Mouse (Mus musculus) adrenal gland, adult (tissue): ENCODE data around the gene Ppdpf.
"Not testable (repeated sequence)": the region's sequence is repeated elsewhere in the genome, so short reads cannot be mapped to it uniquely, and the experiment has no call there.

Experiments used
- DNase-seq, 2 experiments: peaks; one replicate each; pipeline ENCODE4 v3.0.0; 2022 to 2023; ENCODE audit warnings: low spot score in 1 of 2; ENCODE audit not compliant: inconsistent age in 2 of 2

The Ppdpf gene

GRCm38 (mm10) chr2:181158471-181158870, 28.6 kb upstream of the Ppdpf start:
- peak in 1 of 2 experiments; percentile 70 for DNase-seq

GRCm38 (mm10) chr2:181159091-181159514, 27.9 kb upstream of the Ppdpf start:
- DNase-seq, result no peak

- DNase-seq, result peak in 1 of 2 experiments; percentile 41
Observed at GRCm38 (mm10) chr2:181159771-181160170, 27.3 kb upstream of the Ppdpf start.

GRCm38 (mm10) chr2:181160821-181161220, 26.2 kb upstream of the Ppdpf start:
- no peak for DNase-seq

GRCm38 (mm10) chr2:181166469-181166868, 20.6 kb upstream of the Ppdpf start:
- DNase-seq, result no peak

GRCm38 (mm10) chr2:181174646-181175045, 12.4 kb upstream of the Ppdpf start:
- no peak for DNase-seq

- DNase-seq, result no peak
Observed at GRCm38 (mm10) chr2:181178015-181178414, 9.0 kb upstream of the Ppdpf start.

GRCm38 (mm10) chr2:181178471-181178870, 8.6 kb upstream of the Ppdpf start:
- no peak for DNase-seq

- DNase-seq, result no peak
Observed at GRCm38 (mm10) chr2:181180898-181181297, 6.1 kb upstream of the Ppdpf start.

- DNase-seq, result peak; percentile 88 to 95
Observed at GRCm38 (mm10) chr2:181186635-181187034, 412 bp upstream of the Ppdpf start.

GRCm38 (mm10) chr2:181188681-181189080, 1.6 kb downstream of the Ppdpf start:
- DNase-seq, result peak; percentile 15 to 48

- DNase-seq, result no peak
Observed at GRCm38 (mm10) chr2:181189321-181189720, 2.3 kb downstream of the Ppdpf start.

- not testable (repeated sequence) for DNase-seq
Observed at GRCm38 (mm10) chr2:181191385-181191784, 4.3 kb downstream of the Ppdpf start.

GRCm38 (mm10) chr2:181191936-181192335, 4.9 kb downstream of the Ppdpf start:
- DNase-seq, result no peak

- no peak for DNase-seq
Observed at GRCm38 (mm10) chr2:181193044-181193443, 6.0 kb downstream of the Ppdpf start.

GRCm38 (mm10) chr2:181196628-181197300, 9.7 kb downstream of the Ppdpf start:
- DNase-seq, result no peak

- no peak for DNase-seq
Observed at GRCm38 (mm10) chr2:181201606-181202005, 14.6 kb downstream of the Ppdpf start.

- no peak for DNase-seq
Observed at GRCm38 (mm10) chr2:181202422-181202821, 15.4 kb downstream of the Ppdpf start, which contains the start of gene Ptk6. TSS of gene Ptk6 (minus strand) at chr2:181202789.

GRCm38 (mm10) chr2:181202886-181203285, 15.8 kb downstream of the Ppdpf start:
- no peak for DNase-seq

- no peak for DNase-seq
Observed at GRCm38 (mm10) chr2:181205678-181206077, 18.6 kb downstream of the Ppdpf start.

- DNase-seq, result no peak
Observed at GRCm38 (mm10) chr2:181206118-181206517, 19.1 kb downstream of the Ppdpf start.

- peak in 1 of 2 experiments; percentile 60 for DNase-seq
Observed at GRCm38 (mm10) chr2:181212389-181213020, 25.5 kb downstream of the Ppdpf start.
